Mouse (Mus musculus) right cerebral cortex, adult 18-20 months (tissue): Measurements from ENCODE around the gene Mbtps1.

Source experiments
- DNase-seq: peaks from one replicate; pipeline ENCODE4 v3.0.0; 2022; ENCODE audit warnings: mixed read lengths

Gene Mbtps1

DNA sequence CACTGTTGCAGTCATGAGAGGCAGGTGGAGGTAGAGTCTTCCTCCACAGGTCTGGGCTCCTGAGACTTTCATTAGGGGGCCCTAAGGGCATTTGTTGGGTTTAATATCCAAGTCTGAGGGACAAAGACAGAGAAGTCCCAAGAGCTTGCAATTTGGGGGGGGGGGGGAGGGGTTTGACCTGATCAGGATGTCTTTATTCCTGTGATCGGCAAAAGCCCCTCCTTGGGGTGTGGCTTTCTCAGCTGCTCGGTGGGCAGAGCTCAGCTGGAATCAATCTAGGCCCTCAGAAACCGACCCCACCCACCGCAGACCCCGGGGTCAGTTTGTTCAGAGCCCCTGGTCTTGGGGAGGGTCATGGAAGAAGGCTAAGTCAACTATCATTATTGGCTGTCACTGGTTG is 56.9 kb downstream of the Mbtps1 start, which contains the start of gene Slc38a8:
Slc38a8 (minus strand) TSS at position 101 of the 400 bp plus-strand sequence.
- no peak for DNase-seq

DNA sequence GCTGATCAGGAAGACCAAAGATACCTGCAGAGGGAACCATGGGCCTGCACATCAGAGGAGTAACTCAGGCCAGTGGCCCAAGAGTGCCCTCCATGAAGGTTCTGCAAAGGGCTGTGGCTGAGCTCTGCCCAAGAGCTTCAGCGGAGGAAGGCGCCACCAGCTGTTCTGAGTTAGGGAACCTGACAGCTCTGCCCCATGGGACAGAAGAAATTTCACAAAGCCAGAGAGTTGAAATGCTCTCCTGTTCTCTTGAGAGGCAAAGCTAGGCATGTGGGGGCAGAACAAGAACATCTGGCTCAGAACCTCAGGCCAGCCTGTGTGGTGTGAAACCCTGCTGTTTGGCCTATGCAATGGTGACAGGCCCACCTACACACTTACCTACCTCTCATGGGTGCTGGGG is 58.7 kb downstream of the Mbtps1 start:
- no peak for DNase-seq

DNA sequence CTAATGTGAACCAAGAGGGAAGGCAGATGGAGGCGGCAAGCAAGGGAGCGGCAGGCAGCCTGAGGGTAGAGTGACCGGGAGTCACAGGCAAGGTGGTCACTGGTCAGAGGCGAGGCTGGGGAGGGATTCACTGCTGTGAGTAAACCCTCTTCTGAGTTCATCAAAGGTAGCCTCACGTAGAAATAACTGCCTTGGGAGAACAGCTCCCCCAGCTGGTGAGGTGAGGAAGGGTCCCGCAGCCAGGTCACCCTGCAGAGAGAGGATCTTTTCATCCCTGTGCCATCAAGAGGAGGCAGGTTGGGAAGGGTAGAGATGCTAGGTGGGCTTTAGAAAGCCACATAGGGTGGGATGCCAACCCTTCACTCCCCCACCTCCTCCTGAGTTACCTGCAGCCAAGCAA is 61.7 kb downstream of the Mbtps1 start:
- DNase-seq = no peak

DNA sequence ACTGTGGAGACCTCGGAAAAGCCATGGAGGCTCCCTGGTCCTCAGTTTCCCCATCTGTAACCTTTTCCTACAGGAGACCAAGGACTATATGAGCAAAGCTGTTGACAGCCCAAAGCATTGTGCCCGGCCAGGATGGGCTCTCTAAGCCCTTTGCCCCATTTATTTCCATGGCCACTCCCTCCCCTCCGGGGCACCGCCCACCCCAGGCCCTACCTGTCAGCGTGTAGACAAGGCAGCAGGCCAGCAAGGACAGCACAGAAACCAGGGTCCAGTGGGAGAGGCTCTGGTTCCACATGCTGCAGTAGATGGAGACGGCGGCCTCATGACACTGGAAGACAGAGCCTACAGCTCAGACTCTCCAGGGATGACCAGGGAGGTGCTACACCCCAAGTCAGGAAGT is 71.4 kb downstream of the Mbtps1 start:
- DNase-seq = no peak

DNA sequence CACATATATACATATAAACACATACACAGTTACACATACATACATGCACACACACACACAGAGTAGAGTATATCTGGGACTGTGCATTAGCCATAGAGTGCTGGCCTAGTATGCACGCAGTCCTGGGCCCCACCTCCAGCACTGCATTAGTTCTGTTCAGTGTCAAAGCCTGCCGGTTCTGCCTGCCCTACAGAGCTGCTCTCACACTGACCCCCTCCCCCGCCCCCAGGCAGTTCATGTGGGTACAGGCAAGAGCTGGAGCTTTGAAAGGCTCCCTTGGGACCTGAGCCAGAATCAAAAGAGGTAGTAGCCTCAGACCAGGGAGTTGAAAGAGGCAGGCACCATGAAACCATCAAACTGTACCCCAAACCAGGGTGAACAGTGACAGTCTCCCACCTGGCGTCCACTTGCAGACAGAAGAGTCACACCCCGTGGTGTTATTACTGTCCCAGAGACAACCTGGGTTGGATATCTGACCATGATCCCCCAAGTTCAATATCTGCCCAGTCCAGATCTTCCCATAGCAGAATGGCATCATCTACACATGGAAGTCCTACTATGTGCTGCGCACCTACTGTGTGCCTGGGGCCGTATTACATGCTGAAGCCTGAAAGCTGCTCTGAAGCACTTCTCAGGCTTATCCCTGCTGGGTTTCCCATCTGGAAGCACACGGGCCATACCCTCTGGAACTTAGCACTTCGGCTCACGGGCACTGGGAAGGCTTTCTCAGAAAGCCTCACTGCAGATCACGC is 74.2 kb downstream of the Mbtps1 start:
- DNase-seq = no peak

DNA sequence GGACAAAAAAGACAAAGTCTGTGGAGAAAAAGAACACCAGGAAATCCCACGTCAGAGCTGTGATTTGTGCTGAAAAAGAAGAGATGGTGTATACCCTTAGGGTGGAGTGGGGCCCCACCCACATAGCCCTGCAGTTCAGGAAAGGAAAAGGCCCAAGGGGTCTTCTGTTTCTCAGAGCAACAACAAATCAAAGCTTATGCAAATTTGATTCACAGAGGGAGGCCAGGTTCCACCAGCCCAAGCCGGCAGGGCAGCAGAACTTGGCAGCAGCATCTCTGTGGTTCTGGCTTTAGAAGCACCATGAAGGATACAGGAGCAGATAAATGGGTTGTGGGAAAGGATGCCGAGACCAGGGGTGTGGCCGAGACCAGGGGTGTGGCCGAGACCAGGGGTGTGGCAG is 79.9 kb downstream of the Mbtps1 start:
- no peak for DNase-seq

DNA sequence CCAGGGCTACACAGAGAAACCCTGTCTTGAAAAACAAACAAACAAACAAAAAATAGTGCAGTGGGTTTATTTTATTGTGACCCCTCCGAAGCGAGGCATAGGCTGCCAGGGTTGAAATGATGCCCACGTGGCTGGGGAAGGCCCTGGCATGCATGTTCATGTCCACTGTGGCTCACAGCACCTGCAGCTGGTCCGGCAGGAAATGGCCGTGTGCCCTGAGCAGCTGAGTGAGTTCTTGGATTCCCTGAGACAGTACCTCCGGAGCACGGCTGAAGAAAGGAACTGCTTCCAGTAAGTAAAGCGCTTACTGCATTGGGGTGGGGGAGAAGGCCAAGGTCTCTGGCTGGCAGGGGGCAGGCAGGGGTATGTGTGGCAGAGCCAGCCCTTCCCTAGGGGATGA is 90.4 kb downstream of the Mbtps1 start:
- DNase-seq = no peak

DNA sequence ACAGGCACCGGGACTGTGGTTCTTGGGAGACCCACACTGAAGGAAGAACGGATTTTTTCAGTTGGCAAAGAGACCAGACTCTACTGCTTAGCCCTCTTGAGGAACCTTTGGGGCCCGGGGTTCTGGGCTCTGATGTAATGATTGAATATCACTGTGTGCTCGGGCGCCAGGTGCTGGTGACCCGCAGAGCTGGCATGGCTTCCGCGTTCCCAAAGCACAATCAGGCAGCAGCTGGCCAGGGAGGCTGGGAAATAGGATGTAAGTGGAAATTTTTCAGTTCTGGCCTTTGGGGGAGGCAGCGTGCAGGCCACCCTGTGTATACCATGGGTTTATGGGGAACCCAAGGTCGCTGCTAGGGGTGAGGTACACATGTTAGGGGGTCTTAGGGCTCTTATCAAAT is 91.7 kb downstream of the Mbtps1 start:
- DNase-seq = no peak

DNA sequence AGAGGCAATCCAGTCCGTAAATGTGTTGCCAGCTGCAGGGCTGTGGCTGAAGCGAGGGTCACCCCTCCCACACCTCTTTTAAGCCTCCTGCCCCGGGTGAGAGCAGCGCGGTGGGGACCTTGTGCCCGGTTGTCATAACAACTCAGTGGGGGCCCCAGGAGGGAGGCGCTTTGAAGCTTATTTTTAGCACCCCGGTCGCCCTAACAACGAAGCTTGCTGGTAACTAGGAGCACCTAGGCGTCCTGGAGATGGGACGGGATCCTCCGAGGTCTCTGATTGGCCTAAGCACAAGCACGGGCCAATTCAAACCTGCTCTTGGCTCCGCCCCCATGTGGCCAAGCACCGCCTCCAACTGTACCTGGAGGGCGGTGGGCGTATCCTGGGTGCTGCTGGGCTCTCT is 92.4 kb downstream of the Mbtps1 start:
- DNase-seq = peak; percentile 56

DNA sequence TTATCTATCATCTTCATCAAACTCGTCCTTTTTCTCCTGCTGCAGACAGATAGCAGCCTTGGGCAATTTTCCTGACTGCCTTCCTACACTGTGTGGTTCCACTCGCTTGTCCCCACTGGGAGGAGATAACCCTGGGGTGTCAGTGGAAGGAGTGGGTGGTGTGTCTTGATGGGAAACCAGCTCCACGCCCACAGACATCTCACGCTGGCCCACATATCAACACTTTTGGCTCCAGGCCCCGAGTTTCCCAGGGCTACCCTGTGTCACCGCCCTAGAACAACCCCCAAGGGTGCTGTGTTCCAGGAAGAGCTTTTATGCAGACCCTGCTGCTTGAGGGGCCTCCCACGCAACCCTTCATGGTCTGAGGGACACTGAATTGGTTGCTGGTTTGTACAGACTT is 94.8 kb downstream of the Mbtps1 start:
- DNase-seq = no peak

DNA sequence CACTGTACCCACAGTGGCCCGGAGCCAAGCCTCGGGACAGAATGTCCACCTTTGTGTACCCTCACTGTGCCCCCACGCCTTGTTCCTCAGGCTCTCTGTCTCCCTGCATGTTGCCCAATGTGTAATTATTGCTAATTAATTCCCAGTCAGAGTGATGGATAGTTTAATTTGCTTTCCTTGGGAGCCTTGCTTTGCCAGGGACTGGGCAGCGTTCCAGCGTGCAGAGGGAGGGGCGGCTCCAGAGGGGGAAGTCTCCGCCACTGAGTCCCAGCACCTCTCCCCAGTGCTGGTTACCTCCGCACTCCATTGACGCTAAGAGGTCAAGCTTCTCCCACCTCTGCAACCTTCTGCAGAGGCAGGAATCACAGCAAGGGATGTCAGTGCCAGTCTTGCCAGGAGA is 97.2 kb downstream of the Mbtps1 start:
- no peak for DNase-seq

DNA sequence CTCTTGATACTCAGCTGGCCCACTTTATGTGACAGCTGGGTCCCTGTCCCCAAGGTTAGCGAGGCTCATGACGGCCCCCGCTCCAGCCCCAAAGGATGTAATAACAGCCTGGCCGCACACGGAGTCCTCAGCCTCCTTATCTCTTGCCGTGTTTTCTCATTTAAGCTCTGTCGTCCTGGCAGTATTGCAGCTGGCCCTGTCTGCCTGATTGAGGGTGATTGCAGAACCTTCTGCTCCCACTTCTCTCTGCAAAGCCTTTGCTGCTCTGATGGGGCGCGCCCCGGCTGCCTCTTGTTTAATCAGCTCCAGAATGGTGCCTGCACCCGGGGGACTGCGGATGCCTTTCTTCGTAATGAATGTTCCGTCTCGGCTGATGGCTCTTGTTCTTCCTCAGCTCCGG is 98.8 kb downstream of the Mbtps1 start:
- DNase-seq = no peak
